Mouse (Mus musculus): ENCODE results near the gene Hspa1b. TPM values are rescaled to one million over a fixed set of nuclear protein-coding genes. Genes with fewer than 3 reads are reported as not detected.
"Not testable (repeated sequence)": the region's sequence is repeated elsewhere in the genome, so short reads cannot be mapped to it uniquely, and the experiment has no call there.

Hspa1b gene
- total RNA-seq, 1 experiment = 14.6 TPM

- H3K36me3 ChIP-seq (ENCODE audit: control insufficient read depth, insufficient read depth, low read length, poor library complexity, severe bottlenecking) = peaks cover 12% of the 10 kb centered on the region
- peak overlapping the region; percentile 58 to 68; a peak in 3 of 4 replicates for H3K4me3 ChIP-seq (ENCODE audit: insufficient read depth in 1 of 2, low read depth in 1 of 2, low read length in 2 of 2, poor library complexity in 1 of 2, severe bottlenecking in 1 of 2)
- no peaks in the 10 kb centered on the region for H3K9me3 ChIP-seq (ENCODE audit: control insufficient read depth, insufficient read depth, low read depth, low read length)
- no peak for DNase-seq (ENCODE audit: low read depth, low spot score)
- 0 out of 2 replicates have a peak overlapping the region, but pooled peaks have one; percentile 8 for H3K27ac ChIP-seq (ENCODE audit: insufficient read depth, low read depth, low read length, poor library complexity, severe bottlenecking)
- TF ChIP-seq ZNF384 (IDR thresholded peaks at IDR 0.05; ENCODE audit: low read depth, low read length) (no peak), HCFC1 (IDR thresholded peaks at IDR 0.05; ENCODE audit: borderline replicate concordance, insufficient read depth, low read length) (no peak), CHD2 (IDR thresholded peaks at IDR 0.05; ENCODE audit: low read depth, low read length) (no peak), ZC3H11A (IDR thresholded peaks at IDR 0.05; ENCODE audit: borderline replicate concordance, low read depth, low read length) (no peak), MAFK (IDR thresholded peaks at IDR 0.05; ENCODE audit: insufficient read depth, low read depth, low read length) (no peak)
- H3K9ac ChIP-seq (ENCODE audit: insufficient read depth, low read depth, low read length, poor library complexity, severe bottlenecking) = peak overlapping the region; percentile 86
- peaks cover 13 to 18% of the 10 kb centered on the region in 2 experiments for H3K4me1 ChIP-seq (ENCODE audit: control insufficient read depth in 2 of 2, insufficient read depth in 2 of 2, low read length in 2 of 2, poor library complexity in 1 of 2)
- in situ Hi-C loops (cut with MboI; ENCODE audit: low sequenced_read_pairs in 2 of 2, unreplicated experiment in 2 of 2) = no loop called here
These were observed 39.7 kb upstream of the Hspa1b start for GRCm38 (mm10) chr17:34998526-34999430.

DNA sequence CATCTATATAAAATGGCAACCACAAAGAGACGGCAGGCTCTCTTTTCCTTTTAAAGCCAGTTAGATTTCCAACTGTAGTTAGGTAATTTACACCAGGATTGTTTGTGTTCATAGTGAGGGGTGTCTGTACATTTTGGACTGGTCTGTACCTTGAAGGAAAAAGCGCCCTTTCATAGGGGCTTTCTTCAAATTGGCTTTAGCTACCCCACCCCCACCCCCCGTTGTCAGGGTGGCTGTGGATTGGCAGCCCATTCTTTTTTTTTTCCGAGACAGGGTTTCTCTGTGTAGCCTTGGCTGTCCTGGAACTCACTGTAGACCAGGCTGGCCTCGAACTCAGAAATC lies 38.1 kb upstream of the Hspa1b start:
- in situ Hi-C loops (cut with MboI; ENCODE audit: low sequenced_read_pairs in 2 of 2, unreplicated experiment in 2 of 2) = no loop called here
- peaks cover 10% of the 10 kb centered on the region for H3K36me3 ChIP-seq (ENCODE audit: control insufficient read depth, insufficient read depth, low read length, poor library complexity, severe bottlenecking)
- TF ChIP-seq ZC3H11A (IDR thresholded peaks at IDR 0.05; ENCODE audit: borderline replicate concordance, low read depth, low read length) (no peak), CHD2 (IDR thresholded peaks at IDR 0.05; ENCODE audit: low read depth, low read length) (no peak), ZNF384 (IDR thresholded peaks at IDR 0.05; ENCODE audit: low read depth, low read length) (no peak), MAFK (IDR thresholded peaks at IDR 0.05; ENCODE audit: insufficient read depth, low read depth, low read length) (no peak), HCFC1 (IDR thresholded peaks at IDR 0.05; ENCODE audit: borderline replicate concordance, insufficient read depth, low read length) (no peak)
- no peak overlapping the region for H3K27ac ChIP-seq (ENCODE audit: insufficient read depth, low read depth, low read length, poor library complexity, severe bottlenecking)
- H3K9ac ChIP-seq (ENCODE audit: insufficient read depth, low read depth, low read length, poor library complexity, severe bottlenecking) = no peak overlapping the region
- DNase-seq (ENCODE audit: low read depth, low spot score) = no peak
- no peak overlapping the region for H3K4me3 ChIP-seq (ENCODE audit: insufficient read depth in 1 of 2, low read depth in 1 of 2, low read length in 2 of 2, poor library complexity in 1 of 2, severe bottlenecking in 1 of 2)
- H3K4me1 ChIP-seq (ENCODE audit: control insufficient read depth in 2 of 2, insufficient read depth in 2 of 2, low read length in 2 of 2, poor library complexity in 1 of 2) = peaks cover 5 to 11% of the 10 kb centered on the region in 2 experiments; a peak in 3 of 4 replicates
- H3K9me3 ChIP-seq (ENCODE audit: control insufficient read depth, insufficient read depth, low read depth, low read length) = no peaks in the 10 kb centered on the region

GRCm38 (mm10) chr17:34996411-34997141 lies 37.5 kb upstream of the Hspa1b start:
- in situ Hi-C loops (cut with MboI; ENCODE audit: low sequenced_read_pairs in 2 of 2, unreplicated experiment in 2 of 2) = no loop called here
- H3K36me3 ChIP-seq (ENCODE audit: control insufficient read depth, insufficient read depth, low read length, poor library complexity, severe bottlenecking) = peaks cover 10% of the 10 kb centered on the region
- DNase-seq (ENCODE audit: low read depth, low spot score) = no peak
- H3K4me1 ChIP-seq (ENCODE audit: control insufficient read depth in 2 of 2, insufficient read depth in 2 of 2, low read length in 2 of 2, poor library complexity in 1 of 2) = peaks cover 4 to 11% of the 10 kb centered on the region in 2 experiments; a peak in 3 of 4 replicates
- H3K27ac ChIP-seq (ENCODE audit: insufficient read depth, low read depth, low read length, poor library complexity, severe bottlenecking) = no peak overlapping the region
- no peak overlapping the region for H3K9ac ChIP-seq (ENCODE audit: insufficient read depth, low read depth, low read length, poor library complexity, severe bottlenecking)
- no peak for TF ChIP-seq ZNF384 (IDR thresholded peaks at IDR 0.05; ENCODE audit: low read depth, low read length)
- TF ChIP-seq MAFK (IDR thresholded peaks at IDR 0.05; ENCODE audit: insufficient read depth, low read depth, low read length) = no peak
- no peak for TF ChIP-seq ZC3H11A (IDR thresholded peaks at IDR 0.05; ENCODE audit: borderline replicate concordance, low read depth, low read length)
- TF ChIP-seq CHD2 (IDR thresholded peaks at IDR 0.05; ENCODE audit: low read depth, low read length) = no peak
- no peak for TF ChIP-seq HCFC1 (IDR thresholded peaks at IDR 0.05; ENCODE audit: borderline replicate concordance, insufficient read depth, low read length)
- no peak overlapping the region for H3K4me3 ChIP-seq (ENCODE audit: insufficient read depth in 1 of 2, low read depth in 1 of 2, low read length in 2 of 2, poor library complexity in 1 of 2, severe bottlenecking in 1 of 2)
- H3K9me3 ChIP-seq (ENCODE audit: control insufficient read depth, insufficient read depth, low read depth, low read length) = no peaks in the 10 kb centered on the region

DNA sequence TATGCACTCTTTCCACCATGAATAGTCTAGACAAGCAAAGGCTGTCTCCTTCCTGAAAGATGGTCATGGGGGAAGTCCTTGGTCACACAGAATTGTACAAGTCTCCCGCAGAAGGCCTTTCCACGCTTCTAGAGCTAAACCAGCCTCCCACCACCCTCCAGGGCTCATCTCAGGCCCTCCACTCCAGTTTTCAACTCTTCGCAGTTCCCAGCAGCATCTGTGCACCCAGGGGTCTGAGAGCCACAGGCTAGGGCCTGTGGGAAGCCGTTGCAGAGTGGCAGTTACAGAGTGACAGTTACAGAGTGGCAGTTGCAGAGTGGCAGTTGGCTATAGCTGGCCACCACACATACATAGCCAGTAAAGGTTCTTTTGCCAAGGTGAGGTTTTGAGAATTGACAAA lies 36.9 kb upstream of the Hspa1b start:
- H3K27ac ChIP-seq (ENCODE audit: insufficient read depth, low read depth, low read length, poor library complexity, severe bottlenecking); H3K36me3 ChIP-seq (ENCODE audit: control insufficient read depth, insufficient read depth, low read length, poor library complexity, severe bottlenecking); DNase-seq (ENCODE audit: low read depth, low spot score); H3K4me3 ChIP-seq (ENCODE audit: insufficient read depth in 1 of 2, low read depth in 1 of 2, low read length in 2 of 2, poor library complexity in 1 of 2, severe bottlenecking in 1 of 2); H3K9me3 ChIP-seq (ENCODE audit: control insufficient read depth, insufficient read depth, low read depth, low read length); in situ Hi-C loops (cut with MboI; ENCODE audit: low sequenced_read_pairs in 2 of 2, unreplicated experiment in 2 of 2); H3K9ac ChIP-seq (ENCODE audit: insufficient read depth, low read depth, low read length, poor library complexity, severe bottlenecking): not testable (repeated sequence)
- H3K4me1 ChIP-seq (ENCODE audit: control insufficient read depth in 2 of 2, insufficient read depth in 2 of 2, low read length in 2 of 2, poor library complexity in 1 of 2) = peaks cover 4 to 11% of the 10 kb centered on the region in 2 experiments; a peak in 3 of 4 replicates

DNA sequence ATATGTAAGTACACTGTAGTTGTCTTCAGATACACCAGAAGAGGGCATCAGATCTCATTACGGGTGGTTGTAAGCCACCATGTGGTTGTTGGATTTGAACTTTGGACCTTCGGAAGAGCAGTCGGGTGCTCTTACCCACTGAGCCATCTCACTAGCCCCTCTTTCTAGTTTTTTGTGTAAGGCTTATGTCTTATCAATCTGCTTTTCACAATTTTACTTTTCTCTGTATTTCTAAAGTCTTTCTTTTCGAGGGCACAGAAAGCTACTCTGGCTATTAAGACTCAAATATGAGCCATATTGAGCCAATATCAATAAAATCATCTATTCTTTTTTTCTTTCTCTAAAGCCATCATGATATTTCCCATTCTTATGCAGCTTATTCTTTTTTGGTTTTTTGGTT lies 36.2 kb upstream of the Hspa1b start:
- H3K4me3 ChIP-seq (ENCODE audit: insufficient read depth in 1 of 2, low read depth in 1 of 2, low read length in 2 of 2, poor library complexity in 1 of 2, severe bottlenecking in 1 of 2); H3K27ac ChIP-seq (ENCODE audit: insufficient read depth, low read depth, low read length, poor library complexity, severe bottlenecking); in situ Hi-C loops (cut with MboI; ENCODE audit: low sequenced_read_pairs in 2 of 2, unreplicated experiment in 2 of 2); H3K9me3 ChIP-seq (ENCODE audit: control insufficient read depth, insufficient read depth, low read depth, low read length); DNase-seq (ENCODE audit: low read depth, low spot score); H3K9ac ChIP-seq (ENCODE audit: insufficient read depth, low read depth, low read length, poor library complexity, severe bottlenecking); H3K36me3 ChIP-seq (ENCODE audit: control insufficient read depth, insufficient read depth, low read length, poor library complexity, severe bottlenecking): not testable (repeated sequence)
- peaks cover 4 to 11% of the 10 kb centered on the region in 2 experiments; a peak in 3 of 4 replicates for H3K4me1 ChIP-seq (ENCODE audit: control insufficient read depth in 2 of 2, insufficient read depth in 2 of 2, low read length in 2 of 2, poor library complexity in 1 of 2)
